Mouse (Mus musculus): ENCODE data around the gene Map3k9. TPM values are rescaled to one million over a fixed set of nuclear protein-coding genes. Genes with fewer than 3 reads are reported as not detected.

The Map3k9 gene
- polyA plus RNA-seq, 1 experiment from 2014 or later = 0.20 TPM

DNA sequence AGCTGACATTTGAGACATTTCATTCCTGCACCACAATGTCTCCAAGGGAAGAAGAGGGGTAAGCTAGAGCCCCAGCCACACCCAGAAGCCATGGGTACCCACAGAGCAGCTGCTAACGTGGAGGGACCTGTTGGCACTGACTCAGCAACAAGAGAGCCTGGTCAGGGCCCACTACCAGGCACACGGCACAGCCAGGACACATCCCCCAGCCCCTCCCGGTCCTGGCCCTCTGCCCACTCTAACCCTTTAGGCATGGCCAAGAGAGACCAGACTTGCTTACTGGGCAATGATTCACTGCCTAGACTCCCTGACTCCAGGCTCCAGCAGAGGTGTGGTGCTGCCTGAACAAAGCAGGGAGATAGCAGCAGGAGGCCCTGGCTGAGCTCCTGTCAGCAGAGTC is 32.1 kb downstream of the Map3k9 start:
- Histone ChIP-seq H3K36me3 (no peaks in the 10 kb centered on the region), H3K4me1 (peaks cover 5% of the 10 kb centered on the region; the same call in 1 of the 2 replicates), H3K9ac (no peak overlapping the region), H3K4me3 (no peak overlapping the region), H3K27ac (replicated peaks) (no peak overlapping the region), H3K9me3 (no peaks in the 10 kb centered on the region), H3K4me2 (no peak overlapping the region), H3K27me3 (replicated peaks) (no peaks in the 10 kb centered on the region)
- ATAC-seq (ENCODE audit: extremely low read depth, insufficient number of reproducible peaks, low FRiP score, low TSS enrichment) = no peak
- WGBS = 52% methylated on average over 3 of the region's 3 CpGs

DNA sequence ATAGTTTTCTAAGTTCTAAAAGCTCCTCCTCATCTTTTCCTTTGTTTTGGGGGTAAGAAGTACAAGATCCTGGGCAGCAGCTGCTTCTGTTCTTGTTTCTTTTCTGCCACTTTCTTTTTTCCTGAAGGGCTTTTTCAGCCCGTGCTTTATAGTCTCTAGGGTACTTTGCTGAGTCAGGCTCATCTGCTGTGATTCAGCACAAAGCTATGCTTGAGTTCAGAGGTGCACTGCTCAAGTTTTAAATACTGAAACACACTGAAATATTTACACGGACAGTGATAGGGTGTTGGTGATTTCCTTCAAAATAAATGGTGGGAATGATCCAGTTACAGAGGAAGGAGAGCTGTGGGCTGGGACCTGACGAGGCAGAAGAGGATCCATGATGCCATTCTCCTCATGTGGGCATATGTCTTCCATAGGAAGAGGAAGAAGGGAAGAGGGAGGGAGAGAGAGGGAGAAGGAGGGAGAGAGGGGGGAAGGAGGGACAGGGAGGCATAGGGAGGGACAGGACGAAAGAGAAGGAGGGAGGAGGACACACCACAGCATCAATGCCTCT is 32.9 kb downstream of the Map3k9 start:
- H3K36me3 ChIP-seq = no peaks in the 10 kb centered on the region
- no peak overlapping the region for H3K27ac ChIP-seq (replicated peaks)
- no peak for ATAC-seq (ENCODE audit: extremely low read depth, insufficient number of reproducible peaks, low FRiP score, low TSS enrichment)
- no peaks in the 10 kb centered on the region for H3K27me3 ChIP-seq (replicated peaks)
- WGBS = 37% methylated on average over 4 of the region's 4 CpGs
- H3K4me1 ChIP-seq = peaks cover 5% of the 10 kb centered on the region; the same call in 1 of the 2 replicates
- no peaks in the 10 kb centered on the region for H3K9me3 ChIP-seq
- no peak overlapping the region for H3K4me3 ChIP-seq
- no peak overlapping the region for H3K9ac ChIP-seq
- no peak overlapping the region for H3K4me2 ChIP-seq

DNA sequence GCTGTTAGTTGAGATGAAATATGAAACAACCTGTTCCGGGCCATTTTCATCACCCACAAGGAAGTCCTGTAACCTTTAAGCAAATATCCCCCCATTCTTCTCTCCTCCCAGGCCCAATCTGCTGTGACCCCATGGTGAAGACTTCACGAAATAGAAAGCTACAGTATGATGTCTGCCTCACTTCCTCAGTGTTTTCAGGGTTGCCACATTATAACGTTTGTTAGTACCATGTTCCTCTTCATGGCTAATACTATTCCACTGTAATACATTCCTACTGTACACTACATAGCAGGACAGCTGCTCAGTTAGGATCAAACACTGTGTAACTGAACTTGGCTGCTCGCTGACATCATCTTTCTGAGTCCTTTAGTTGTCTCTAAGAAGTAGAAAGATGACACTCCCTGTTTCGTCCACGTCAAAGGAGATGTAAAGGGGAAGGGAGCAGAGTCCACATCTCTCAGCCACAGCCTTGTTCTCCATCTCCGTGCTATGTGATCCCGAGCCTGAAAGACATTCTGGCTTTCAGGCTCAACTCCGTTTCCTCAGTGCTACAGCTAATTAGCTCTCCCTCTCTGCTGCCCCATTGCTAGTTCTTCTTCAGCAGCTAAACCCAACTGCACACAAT is 34.5 kb downstream of the Map3k9 start:
- H3K9ac ChIP-seq = no peak overlapping the region
- H3K27me3 ChIP-seq (replicated peaks) = no peaks in the 10 kb centered on the region
- no peaks in the 10 kb centered on the region for H3K36me3 ChIP-seq
- 64% methylated on average over 9 of the region's 9 CpGs for WGBS
- ATAC-seq (ENCODE audit: extremely low read depth, insufficient number of reproducible peaks, low FRiP score, low TSS enrichment) = no peak
- no peak overlapping the region for H3K4me3 ChIP-seq
- peaks cover 5% of the 10 kb centered on the region; the same call in 1 of the 2 replicates for H3K4me1 ChIP-seq
- H3K4me2 ChIP-seq = no peak overlapping the region
- H3K9me3 ChIP-seq = no peaks in the 10 kb centered on the region
- no peak overlapping the region for H3K27ac ChIP-seq (replicated peaks)

DNA sequence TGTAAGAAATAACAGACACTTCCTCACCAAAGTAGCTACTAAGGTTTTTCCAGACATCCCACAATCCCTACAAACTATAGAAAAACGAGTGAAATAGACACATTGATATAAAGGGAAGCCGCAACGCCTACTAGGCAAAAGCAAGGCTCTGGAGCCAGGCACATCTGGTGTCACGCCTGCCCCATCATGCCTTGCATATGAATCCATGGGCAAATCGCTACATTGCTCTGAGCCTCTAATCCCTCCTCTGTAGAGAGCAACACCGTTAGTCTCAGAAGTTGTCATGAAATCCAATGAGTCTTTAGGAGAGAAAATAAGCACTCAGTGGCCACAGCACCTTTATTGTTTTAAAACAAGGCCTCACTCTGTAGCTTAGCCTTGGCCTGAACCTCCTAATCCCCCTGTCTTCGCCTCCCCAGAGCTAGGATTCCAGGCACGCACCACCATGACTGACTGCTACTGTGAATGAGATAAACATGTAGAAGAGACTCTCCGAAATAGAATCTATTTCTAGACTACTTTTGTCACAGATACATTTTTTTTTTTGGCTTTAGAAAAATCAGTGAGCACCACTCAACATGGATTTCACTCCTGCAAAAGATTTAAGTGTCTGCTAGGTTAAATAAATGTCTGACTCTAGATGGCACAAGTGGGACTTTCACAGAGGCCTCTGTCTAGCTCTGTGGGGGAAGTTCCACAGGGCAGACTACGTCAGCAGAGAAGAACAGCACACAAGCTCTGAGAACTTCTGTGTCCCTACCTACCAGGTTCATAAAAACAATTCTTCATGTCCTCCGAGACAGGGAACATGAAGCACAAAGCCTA is 45.5 kb downstream of the Map3k9 start:
- Histone ChIP-seq H3K27ac (replicated peaks) (no peak overlapping the region), H3K4me1 (peaks cover 5% of the 10 kb centered on the region; the same call in 1 of the 2 replicates), H3K9ac (no peak overlapping the region), H3K4me3 (no peak overlapping the region), H3K27me3 (replicated peaks) (0 out of 2 replicates have a peak, but pooled peaks cover 3% of the 10 kb centered on the region), H3K36me3 (no peaks in the 10 kb centered on the region), H3K9me3 (no peaks in the 10 kb centered on the region), H3K4me2 (no peak overlapping the region)
- no peak for ATAC-seq (ENCODE audit: extremely low read depth, insufficient number of reproducible peaks, low FRiP score, low TSS enrichment)
- 67% methylated on average over 11 of the region's 11 CpGs for WGBS

DNA sequence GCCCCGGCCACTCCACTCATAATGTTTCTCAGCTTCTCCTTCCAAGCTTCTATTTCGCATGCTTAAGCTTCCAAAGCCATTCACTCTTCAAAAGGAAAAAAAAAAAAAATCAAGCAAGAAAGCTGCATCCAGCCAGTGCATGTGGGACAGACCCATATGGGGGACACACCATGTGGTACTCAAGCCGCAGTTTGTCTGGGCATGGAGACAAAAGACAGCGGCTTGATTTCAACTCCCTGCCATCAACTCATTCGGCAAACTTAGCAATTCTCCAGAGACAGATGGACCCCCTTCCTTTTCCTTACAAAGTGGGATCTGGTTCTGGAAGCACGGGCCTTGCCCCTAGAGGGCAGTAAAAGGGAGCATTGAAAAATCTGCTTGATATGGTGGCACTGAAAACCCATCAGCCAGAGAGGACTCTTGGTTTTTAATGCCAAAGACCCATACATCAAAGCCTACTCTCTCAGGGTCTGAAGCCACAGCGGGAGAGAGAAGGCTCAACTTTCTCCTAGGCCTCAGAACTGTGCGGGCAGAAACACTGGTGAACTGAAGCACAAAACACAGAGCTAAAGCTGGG is 54.6 kb downstream of the Map3k9 start:
- H3K4me3 ChIP-seq = no peak overlapping the region
- no peaks in the 10 kb centered on the region for H3K36me3 ChIP-seq
- WGBS = 72% methylated on average over 8 of the region's 8 CpGs
- no peak overlapping the region for H3K27ac ChIP-seq (replicated peaks)
- no peak overlapping the region for H3K4me2 ChIP-seq
- no peaks in the 10 kb centered on the region for H3K4me1 ChIP-seq
- no peaks in the 10 kb centered on the region; the same call in 1 of the 2 replicates for H3K27me3 ChIP-seq (replicated peaks)
- H3K9me3 ChIP-seq = no peaks in the 10 kb centered on the region
- no peak overlapping the region for H3K9ac ChIP-seq
- no peak for ATAC-seq (ENCODE audit: extremely low read depth, insufficient number of reproducible peaks, low FRiP score, low TSS enrichment)

DNA sequence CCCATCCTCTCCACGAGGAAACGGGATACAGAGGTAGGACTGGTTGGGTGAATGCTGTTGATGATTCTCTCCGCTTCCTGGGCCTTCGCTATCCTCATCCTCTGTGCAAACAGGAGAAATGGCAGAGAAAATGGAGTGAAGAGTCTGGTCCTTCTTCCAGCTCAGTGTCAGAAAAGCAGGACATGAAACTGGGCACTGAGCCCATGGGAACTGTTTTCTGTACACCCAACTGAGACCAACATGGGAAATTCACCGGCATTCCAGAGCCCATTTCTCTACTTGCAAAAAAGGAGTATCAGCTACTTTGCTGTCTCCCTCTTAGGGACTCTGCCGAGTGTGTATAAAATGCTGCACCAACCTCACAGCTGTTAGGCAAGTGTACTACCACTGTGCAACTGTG is 56.2 kb downstream of the Map3k9 start:
- no peak for ATAC-seq (ENCODE audit: extremely low read depth, insufficient number of reproducible peaks, low FRiP score, low TSS enrichment)
- Histone ChIP-seq H3K27ac (replicated peaks) (no peak overlapping the region), H3K36me3 (no peaks in the 10 kb centered on the region), H3K9me3 (no peaks in the 10 kb centered on the region), H3K9ac (no peak overlapping the region), H3K4me1 (no peaks in the 10 kb centered on the region), H3K4me2 (no peak overlapping the region), H3K27me3 (replicated peaks) (no peaks in the 10 kb centered on the region; the same call in 1 of the 2 replicates), H3K4me3 (no peak overlapping the region)
- 80% methylated on average over 6 of the region's 6 CpGs for WGBS

DNA sequence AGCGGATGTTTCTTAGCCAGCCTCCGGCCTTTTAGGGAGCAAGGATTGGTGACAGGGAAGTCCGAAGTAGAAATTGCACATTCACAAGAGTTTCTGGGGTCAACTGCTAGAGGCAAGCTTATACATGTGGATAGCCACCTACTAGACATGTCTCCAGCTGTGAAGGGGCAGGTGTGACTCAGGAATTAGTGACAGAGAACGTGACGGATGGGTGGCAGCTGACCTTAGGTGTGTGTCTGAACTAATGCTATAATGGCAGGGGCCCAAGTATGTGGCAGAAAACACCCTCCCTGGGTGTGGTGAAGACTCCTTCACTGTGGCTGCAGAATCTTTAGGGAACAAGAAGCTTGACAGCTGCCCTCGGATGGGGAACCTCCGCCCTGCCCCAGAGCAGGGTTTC is 57.6 kb downstream of the Map3k9 start:
- ATAC-seq (ENCODE audit: extremely low read depth, insufficient number of reproducible peaks, low FRiP score, low TSS enrichment) = no peak
- no peak overlapping the region for H3K27ac ChIP-seq (replicated peaks)
- H3K27me3 ChIP-seq (replicated peaks) = no peaks in the 10 kb centered on the region; the same call in 1 of the 2 replicates
- H3K4me2 ChIP-seq = no peak overlapping the region
- H3K4me3 ChIP-seq = no peak overlapping the region
- H3K9me3 ChIP-seq = no peaks in the 10 kb centered on the region
- no peak overlapping the region for H3K9ac ChIP-seq
- no peaks in the 10 kb centered on the region for H3K36me3 ChIP-seq
- H3K4me1 ChIP-seq = no peaks in the 10 kb centered on the region
- 81% methylated on average over 7 of the region's 7 CpGs for WGBS

DNA sequence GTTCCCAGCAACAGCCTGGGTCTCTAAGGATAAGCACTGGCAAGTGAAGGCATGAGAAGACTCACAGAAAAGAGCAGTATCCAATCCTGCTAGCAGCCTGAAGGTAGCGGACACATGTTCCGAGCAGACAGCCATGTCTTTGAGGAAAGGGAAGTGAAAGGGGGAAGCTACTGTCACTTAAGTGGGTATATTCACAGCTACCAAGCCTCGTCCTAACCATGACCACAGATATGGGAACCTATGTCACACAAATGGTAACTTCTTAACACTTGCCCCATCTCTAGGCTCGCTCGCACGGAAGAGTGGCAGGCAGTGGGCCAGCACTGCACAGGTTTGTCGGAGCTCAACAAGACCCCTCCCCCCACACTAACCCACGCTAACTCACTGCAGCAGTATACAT is 61.3 kb downstream of the Map3k9 start:
- Histone ChIP-seq H3K27ac (replicated peaks) (no peak overlapping the region), H3K9ac (no peak overlapping the region), H3K4me2 (no peak overlapping the region), H3K27me3 (replicated peaks) (peaks cover 3% of the 10 kb centered on the region; the same call in 1 of the 2 replicates), H3K36me3 (no peaks in the 10 kb centered on the region), H3K4me1 (no peaks in the 10 kb centered on the region), H3K4me3 (no peak overlapping the region), H3K9me3 (no peaks in the 10 kb centered on the region)
- ATAC-seq (ENCODE audit: extremely low read depth, insufficient number of reproducible peaks, low FRiP score, low TSS enrichment) = no peak
- 83% methylated on average over 8 of the region's 8 CpGs for WGBS

DNA sequence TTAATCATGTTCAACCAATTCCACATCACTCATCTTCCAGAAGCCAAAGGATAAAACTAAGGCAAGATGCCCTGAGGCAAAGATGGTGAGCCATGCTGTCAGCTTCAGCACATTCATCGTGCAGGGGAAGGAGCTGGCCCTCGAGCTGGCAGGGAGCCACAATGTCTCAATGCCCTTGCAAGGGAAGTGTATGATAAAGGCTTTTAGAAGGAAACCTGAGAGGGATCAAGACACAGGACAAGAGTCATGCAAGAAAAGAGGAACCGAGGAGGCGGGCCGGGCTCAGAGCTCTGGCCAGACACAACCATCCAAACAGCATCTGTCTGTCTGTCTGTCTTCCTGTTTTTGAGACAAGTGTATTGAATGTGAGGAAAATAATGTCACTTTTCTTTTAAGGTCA is 61.8 kb downstream of the Map3k9 start:
- 50% methylated on average over 5 of the region's 5 CpGs for WGBS

DNA sequence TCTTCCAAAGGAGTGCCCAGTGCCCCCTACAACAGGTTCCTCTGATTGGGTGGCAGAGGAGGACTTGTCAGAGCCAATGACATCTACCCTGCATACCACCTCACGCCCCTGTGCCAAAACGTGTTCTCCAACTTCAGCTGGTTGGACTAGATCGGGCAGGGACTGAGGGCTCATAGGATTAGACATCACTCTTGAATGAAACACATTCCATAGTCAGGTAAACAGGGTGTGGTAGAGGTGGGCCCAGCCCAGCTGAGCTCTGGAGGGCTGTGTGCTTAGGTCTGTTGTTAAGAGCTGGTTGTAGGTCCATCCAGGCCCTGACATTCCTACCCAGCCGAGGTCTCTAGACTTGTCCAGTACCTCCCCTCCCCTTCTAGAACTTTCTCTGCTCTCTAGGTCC is 68.4 kb downstream of the Map3k9 start:
- H3K4me1 ChIP-seq = no peaks in the 10 kb centered on the region
- no peak overlapping the region for H3K9ac ChIP-seq
- H3K27me3 ChIP-seq (replicated peaks) = 0 out of 2 replicates have a peak, but pooled peaks cover 3% of the 10 kb centered on the region
- ATAC-seq (ENCODE audit: extremely low read depth, insufficient number of reproducible peaks, low FRiP score, low TSS enrichment) = no peak
- WGBS = 77% methylated on average over 4 of the region's 4 CpGs
- no peak overlapping the region for H3K27ac ChIP-seq (replicated peaks)
- no peak overlapping the region for H3K4me2 ChIP-seq
- no peak overlapping the region for H3K4me3 ChIP-seq
- H3K9me3 ChIP-seq = peaks cover 7% of the 10 kb centered on the region
- no peaks in the 10 kb centered on the region for H3K36me3 ChIP-seq

More for the DNA sequence above, 61.8 kb downstream of the Map3k9 start:
- Histone ChIP-seq H3K4me1 (no peaks in the 10 kb centered on the region), H3K4me2 (no peak overlapping the region), H3K36me3 (no peaks in the 10 kb centered on the region), H3K4me3 (no peak overlapping the region), H3K9ac (no peak overlapping the region), H3K27me3 (replicated peaks) (peaks cover 3% of the 10 kb centered on the region; the same call in 1 of the 2 replicates), H3K27ac (replicated peaks) (no peak overlapping the region), H3K9me3 (no peaks in the 10 kb centered on the region)
- ATAC-seq (ENCODE audit: extremely low read depth, insufficient number of reproducible peaks, low FRiP score, low TSS enrichment) = no peak

DNA sequence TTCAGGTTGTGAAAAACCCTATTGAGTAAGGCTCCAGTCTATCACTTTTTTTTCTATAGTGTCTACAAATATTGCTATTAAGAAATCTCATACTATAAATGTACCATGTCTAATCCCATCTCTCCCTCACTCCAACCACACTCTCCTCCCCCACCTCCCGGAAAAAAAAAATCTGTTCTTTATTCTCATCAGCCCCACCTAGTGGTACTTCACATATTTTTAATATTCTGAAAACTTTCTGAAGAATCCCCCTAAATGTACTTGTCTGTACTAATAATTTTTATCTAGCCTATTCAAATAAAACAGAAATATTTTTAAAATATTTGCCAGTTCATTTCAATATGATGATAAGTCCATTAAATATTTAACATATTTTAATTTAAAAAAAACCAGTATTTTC is 78.1 kb downstream of the Map3k9 start:
- WGBS = 4% methylated on average over 1 of the region's 1 CpGs
- ATAC-seq (ENCODE audit: extremely low read depth, insufficient number of reproducible peaks, low FRiP score, low TSS enrichment) = no peak
- H3K4me3 ChIP-seq = no peak overlapping the region

More for the DNA sequence above, 78.1 kb downstream of the Map3k9 start:
- H3K4me1 ChIP-seq = peaks cover 5% of the 10 kb centered on the region
- H3K4me2 ChIP-seq = no peak overlapping the region
- no peak overlapping the region for H3K27ac ChIP-seq (replicated peaks)
- peaks cover 5% of the 10 kb centered on the region; the same call in 1 of the 2 replicates for H3K9me3 ChIP-seq
- H3K36me3 ChIP-seq = no peaks in the 10 kb centered on the region
- peaks cover 5% of the 10 kb centered on the region; the same call in 1 of the 2 replicates for H3K27me3 ChIP-seq (replicated peaks)
- no peak overlapping the region for H3K9ac ChIP-seq

Measured in heart, embryonic 13.5 days (tissue).